Mouse (Mus musculus) ES-E14 (cell line): ENCODE measurements around the gene Hus1b. TPM values are rescaled to one million over a fixed set of nuclear protein-coding genes. Genes with fewer than 3 reads are reported as not detected.

Experiments
- DNase-seq: peaks from one replicate; pipeline ENCODE4 v3.0.0-alpha.2; 2013; ENCODE audit warnings: low read depth, low spot score
- H3K27ac ChIP-seq: 2 replicates; pipeline ENCODE4 v1.5.1; 2012; ENCODE audit warnings: low read depth, mild to moderate bottlenecking, low read length, moderate library complexity, mixed read lengths; ENCODE audit not compliant: poor library complexity, insufficient read depth, severe bottlenecking
- H3K36me3 ChIP-seq: 2 replicates; pipeline ENCODE4 v1.6.1; 2012; ENCODE audit warnings: mild to moderate bottlenecking, low read length, moderate library complexity, mixed read lengths; ENCODE audit not compliant: control insufficient read depth, poor library complexity, insufficient read depth, severe bottlenecking
- H3K4me1 ChIP-seq, 2 experiments: fragments of 150-350 bp in 1 of 2; sonication (generic) in 1 of 2; 2 replicates each; pipeline ENCODE4 v1.6.1; 2012; ENCODE audit warnings: low read length in 2 of 2, mild to moderate bottlenecking in 1 of 2, mixed read lengths in 1 of 2; ENCODE audit not compliant: control insufficient read depth in 2 of 2, insufficient read depth in 2 of 2, poor library complexity in 1 of 2
- H3K4me3 ChIP-seq, 2 experiments: fragments of 150-350 bp in 1 of 2; sonication (generic) in 1 of 2; 2 replicates each; pipeline ENCODE4 v1.5.1; 2012; ENCODE audit warnings: low read length in 2 of 2, low read depth in 1 of 2, mild to moderate bottlenecking in 1 of 2, mixed read lengths in 1 of 2; ENCODE audit not compliant: insufficient read depth in 1 of 2, poor library complexity in 1 of 2, severe bottlenecking in 1 of 2
- H3K9ac ChIP-seq: 2 replicates; pipeline ENCODE4 v1.6.1; 2012; ENCODE audit warnings: low read depth, mild to moderate bottlenecking, low read length, mixed read lengths; ENCODE audit not compliant: poor library complexity, insufficient read depth, severe bottlenecking
- H3K9me3 ChIP-seq: fragments of 150-350 bp; sonication (generic); 2 replicates; pipeline ENCODE4 v1.6.1; 2012; ENCODE audit warnings: low read depth, mild to moderate bottlenecking, low read length; ENCODE audit not compliant: control insufficient read depth, insufficient read depth
- CHD2 ChIP-seq: IDR thresholded peaks from 2 replicates; pipeline ENCODE4 v1.6.1; 2014; ENCODE audit warnings: mild to moderate bottlenecking, low read depth, low read length, inconsistent platforms
- HCFC1 ChIP-seq: IDR thresholded peaks from 2 replicates; pipeline ENCODE4 v1.6.1; 2012; ENCODE audit warnings: low read length, inconsistent platforms, borderline replicate concordance; ENCODE audit not compliant: insufficient read depth
- MAFK ChIP-seq: IDR thresholded peaks from 2 replicates; pipeline ENCODE4 v1.6.1; 2014; ENCODE audit warnings: mild to moderate bottlenecking, low read depth, low read length, inconsistent platforms; ENCODE audit not compliant: insufficient read depth
- ZC3H11A ChIP-seq: IDR thresholded peaks from 2 replicates; pipeline ENCODE4 v1.6.1; 2012; ENCODE audit warnings: low read depth, mild to moderate bottlenecking, inconsistent platforms, low read length, borderline replicate concordance
- ZNF384 ChIP-seq: IDR thresholded peaks from 2 replicates; pipeline ENCODE4 v1.6.1; 2012; ENCODE audit warnings: low read depth, low read length, inconsistent platforms
- in situ Hi-C, 2 experiments: fragments of 600-800 bp; cut with MboI; formaldehyde crosslinking; loops; one replicate each; pipeline ENCODE4 v1.15.1; 2025; ENCODE audit warnings: low sequenced_read_pairs in 2 of 2, inconsistent platforms in 1 of 2; ENCODE audit not compliant: unreplicated experiment in 2 of 2
- total RNA-seq: library from RNA; depleted of rRNA; stranded (reverse); fragments of 300-350 nt; gene quantifications from 2 replicates; pipeline ENCODE4 v1.2.3, GENCODE M21; 2012

The Hus1b gene
- total RNA-seq, 1 experiment, result 4.8 TPM

DNA sequence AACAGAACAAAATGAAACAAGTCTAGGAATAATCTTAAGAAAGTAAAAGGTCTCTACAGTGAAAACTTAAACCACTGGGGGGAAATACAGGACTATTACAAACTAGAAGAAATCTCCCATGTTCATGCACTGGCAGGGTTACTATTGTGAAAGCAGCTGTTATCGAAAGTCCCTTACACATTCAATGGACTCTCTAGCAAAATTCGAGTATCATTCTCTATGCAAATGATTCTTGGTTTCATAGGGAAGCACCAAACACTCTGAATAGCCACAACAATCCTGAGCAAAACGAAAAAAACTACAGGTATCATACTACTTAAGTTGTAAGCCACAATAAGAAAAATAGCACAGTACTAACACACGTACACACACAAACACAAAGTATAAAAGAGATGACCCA lies 25.6 kb downstream of the Hus1b start:
- no peak for DNase-seq
- no peak overlapping the region for H3K9ac ChIP-seq
- no peaks in the 10 kb centered on the region for H3K4me1 ChIP-seq
- in situ Hi-C loops, result no loop called here
- H3K4me3 ChIP-seq, result no peak overlapping the region
- H3K9me3 ChIP-seq, result no peaks in the 10 kb centered on the region
- H3K27ac ChIP-seq, result no peak overlapping the region
- TF ChIP-seq MAFK (no peak), HCFC1 (no peak), CHD2 (no peak), ZNF384 (no peak), ZC3H11A (no peak)
- H3K36me3 ChIP-seq, result no peaks in the 10 kb centered on the region

DNA sequence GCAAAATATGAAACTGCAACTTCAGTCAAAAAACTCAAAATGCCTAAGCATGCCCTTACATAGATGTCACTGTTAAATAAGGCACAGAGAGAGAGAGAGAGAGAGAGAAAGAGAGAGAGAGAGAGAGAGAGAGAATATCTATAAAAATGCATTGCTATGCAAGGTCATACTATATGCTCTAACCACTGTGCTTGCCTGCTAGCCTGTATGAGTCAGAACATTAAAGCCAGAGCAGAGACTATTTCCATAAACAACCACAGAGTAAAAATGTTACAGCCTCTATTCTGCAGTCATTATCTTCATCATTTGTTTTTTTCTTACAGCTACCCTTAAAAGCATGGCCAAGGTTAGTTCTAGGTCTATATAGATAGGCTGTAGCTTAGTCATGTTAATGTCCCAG lies 33.8 kb downstream of the Hus1b start:
- no peak overlapping the region for H3K4me3 ChIP-seq
- no peak overlapping the region for H3K27ac ChIP-seq
- H3K4me1 ChIP-seq, result no peaks in the 10 kb centered on the region
- TF ChIP-seq ZC3H11A (no peak), ZNF384 (no peak), CHD2 (no peak), MAFK (no peak), HCFC1 (no peak)
- in situ Hi-C loops, result no loop called here
- no peaks in the 10 kb centered on the region; the same call in 1 of the 2 replicates for H3K36me3 ChIP-seq
- no peak for DNase-seq
- H3K9me3 ChIP-seq, result no peaks in the 10 kb centered on the region
- H3K9ac ChIP-seq, result no peak overlapping the region

DNA sequence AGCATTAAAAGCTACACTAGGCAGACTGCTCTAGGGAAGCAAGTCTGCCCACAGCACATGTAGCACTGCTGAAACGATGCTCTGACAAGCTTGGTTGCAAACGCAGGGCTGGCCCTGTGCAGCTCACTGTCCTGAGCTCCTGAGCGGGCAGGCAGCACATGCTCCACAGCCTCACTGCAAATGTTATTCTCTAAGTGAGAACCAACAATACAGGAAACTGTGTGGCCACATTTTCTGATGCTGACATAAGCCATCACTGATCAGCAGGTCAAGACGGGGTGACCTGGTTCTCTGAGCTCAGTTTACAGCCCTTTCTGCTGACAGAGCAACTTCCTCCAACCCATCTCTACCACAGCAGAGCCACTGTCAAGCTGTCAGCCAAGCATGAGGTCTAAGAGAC lies 34.5 kb downstream of the Hus1b start:
- DNase-seq, result no peak
- TF ChIP-seq HCFC1, result no peak
- TF ChIP-seq MAFK, result 0 out of 2 replicates have a peak, but pooled peaks have one; percentile 5
- TF ChIP-seq ZC3H11A, result no peak
- no peak for TF ChIP-seq CHD2
- Histone ChIP-seq H3K9ac (no peak overlapping the region), H3K4me1 (no peaks in the 10 kb centered on the region), H3K4me3 (no peak overlapping the region), H3K27ac (no peak overlapping the region), H3K9me3 (no peaks in the 10 kb centered on the region), H3K36me3 (no peaks in the 10 kb centered on the region; the same call in 1 of the 2 replicates)
- in situ Hi-C loops, result no loop called here

DNA sequence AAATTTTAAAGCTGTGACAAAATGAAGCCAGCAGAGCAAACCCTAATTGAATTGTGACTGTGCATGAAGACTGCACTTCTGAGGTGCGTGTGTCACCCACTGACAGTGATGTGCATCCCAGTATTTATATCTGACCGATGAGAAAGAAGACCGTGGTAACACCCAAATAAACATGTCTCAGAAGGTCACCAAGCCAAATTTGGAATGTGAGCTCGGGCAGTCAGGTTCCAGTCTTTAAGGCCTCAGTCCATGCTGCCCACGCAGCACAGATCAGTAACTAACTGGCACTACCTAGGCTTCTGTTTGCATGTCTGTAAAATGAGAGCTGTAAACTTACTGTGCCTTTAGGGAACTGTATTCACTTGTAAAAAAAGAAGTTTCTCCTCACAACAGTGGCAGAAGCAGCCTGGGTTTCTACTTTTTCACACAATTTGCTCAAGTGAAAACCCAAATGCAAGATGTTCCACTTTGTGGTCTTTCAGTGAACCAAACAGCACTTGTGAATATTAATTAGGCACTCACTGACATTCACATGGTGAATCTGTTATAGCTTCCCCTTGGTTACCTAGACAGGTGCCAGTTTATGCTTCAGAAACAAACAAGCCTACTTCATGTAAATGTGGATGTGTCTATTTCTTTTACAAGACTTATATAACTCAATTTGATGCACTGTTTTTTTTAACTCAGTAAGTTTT lies 35.5 kb downstream of the Hus1b start:
- Histone ChIP-seq H3K4me1 (no peaks in the 10 kb centered on the region), H3K4me3 (no peak overlapping the region), H3K9ac (no peak overlapping the region), H3K36me3 (no peaks in the 10 kb centered on the region; the same call in 1 of the 2 replicates), H3K27ac (no peak overlapping the region), H3K9me3 (no peaks in the 10 kb centered on the region)
- in situ Hi-C loops, result no loop called here
- TF ChIP-seq ZC3H11A (no peak), ZNF384 (no peak), MAFK (no peak), HCFC1 (no peak), CHD2 (no peak)
- no peak for DNase-seq
